Mouse (Mus musculus) left cerebral cortex, postnatal 10 days (tissue): Measurements from ENCODE around the gene Calcrl. TPM values are rescaled to one million over a fixed set of nuclear protein-coding genes. Genes with fewer than 3 reads are reported as not detected.

Source experiments
- DNase-seq, 2 experiments: peaks; one replicate each; pipeline ENCODE4 v3.0.0; 2021 to 2022; ENCODE audit warnings: low spot score in 2 of 2, mixed read lengths in 1 of 2; ENCODE audit errors: extremely low spot score in 1 of 2
- intact Hi-C: fragments of 180-260 bp; cut with DNase I; formaldehyde crosslinking; loops from one replicate; pipeline ENCODE4 v1.15.1; 2025
- total RNA-seq, 2 experiments: library from RNA; stranded (reverse); gene quantifications; 2 replicates each; pipeline ENCODE4 v1.2.3; 2021

The Calcrl gene
- 10 to 100 TPM in 1 of 2 experiments, 1 to 10 TPM in 1; 7.7 to 10.4 TPM for total RNA-seq

DNA sequence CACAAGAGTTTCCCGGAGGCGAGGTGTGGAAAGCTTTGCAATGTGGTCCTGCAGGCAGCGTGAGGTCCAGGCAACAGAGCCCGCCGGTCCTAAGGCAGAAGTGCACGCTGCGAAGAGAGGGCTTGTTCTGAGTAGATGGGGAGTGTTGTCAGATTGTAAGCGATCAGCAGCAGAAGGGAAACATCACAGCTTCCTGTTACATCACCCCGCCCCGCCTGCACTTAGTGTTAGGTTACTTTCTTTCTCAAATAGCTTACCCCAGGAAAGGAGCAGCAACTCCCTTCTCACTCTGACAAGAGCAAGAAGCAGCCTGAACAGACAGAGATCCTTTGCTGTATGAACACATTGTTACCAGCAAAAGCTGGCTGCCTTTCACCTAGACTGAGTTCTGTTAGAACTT lies at the start of gene Calcrl:
Gene Calcrl, minus strand, starts transcription at position 274 of the 400 bp plus-strand sequence.
- intact Hi-C loops = loop anchor here (5.0 kb wide), 1 partner anchor 363 kb away; no protein-coding TSS in a partner anchor

DNA sequence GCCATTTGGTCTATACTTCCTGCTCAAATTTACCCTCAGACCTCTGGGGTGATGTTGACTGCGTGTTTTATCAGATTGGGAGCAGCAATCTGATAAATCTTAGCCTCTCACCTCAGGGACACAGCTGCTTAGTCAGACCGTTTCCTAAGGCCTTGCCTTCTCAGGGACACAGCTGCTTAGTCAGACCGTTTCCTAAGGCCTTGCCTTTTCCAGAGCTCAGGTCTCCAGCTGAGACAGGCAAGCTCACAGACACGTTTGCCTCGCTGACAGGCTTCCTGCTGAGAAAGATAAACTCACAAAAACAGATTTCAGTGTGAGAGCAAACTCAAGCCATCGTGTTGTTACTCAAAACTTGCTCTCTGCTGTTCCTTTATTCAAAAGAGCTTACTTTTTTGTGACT lies 49.4 kb upstream of the Calcrl start:
- intact Hi-C loops = no loop called here

More for the DNA sequence above, at the start of gene Calcrl:
- peak; percentile 31 to 72 for DNase-seq

DNA sequence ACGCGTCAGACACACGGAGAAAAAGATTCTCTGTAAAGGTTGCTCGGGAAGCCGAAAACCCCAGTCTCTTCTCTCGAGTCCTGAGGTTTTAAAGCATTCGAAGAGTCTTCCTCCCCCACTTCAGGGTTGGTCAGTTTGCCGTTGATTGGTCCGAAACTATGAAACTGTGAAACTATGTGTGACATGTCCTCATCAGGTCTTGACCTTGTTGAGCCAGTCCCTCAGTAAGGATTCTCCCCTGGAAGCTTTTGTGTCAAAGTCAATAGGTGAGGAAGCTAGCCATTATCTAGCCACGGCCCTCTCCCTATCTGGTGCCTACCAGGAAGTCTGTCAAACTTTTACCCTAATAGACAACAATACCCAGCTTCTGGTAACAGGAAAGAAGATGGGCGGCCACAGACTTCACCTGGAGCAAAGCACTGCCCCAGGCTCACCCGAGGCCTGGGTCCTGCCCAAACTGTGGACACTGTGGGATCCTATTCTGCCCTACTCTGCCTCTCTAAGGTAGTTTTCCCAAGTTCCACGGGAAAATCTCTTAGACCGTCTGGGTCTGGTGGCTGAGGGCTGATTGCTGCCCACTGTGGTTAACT lies 48.8 kb upstream of the Calcrl start:
- intact Hi-C loops = no loop called here
- no peak for DNase-seq

More for the DNA sequence above, 49.4 kb upstream of the Calcrl start:
- DNase-seq = no peak

DNA sequence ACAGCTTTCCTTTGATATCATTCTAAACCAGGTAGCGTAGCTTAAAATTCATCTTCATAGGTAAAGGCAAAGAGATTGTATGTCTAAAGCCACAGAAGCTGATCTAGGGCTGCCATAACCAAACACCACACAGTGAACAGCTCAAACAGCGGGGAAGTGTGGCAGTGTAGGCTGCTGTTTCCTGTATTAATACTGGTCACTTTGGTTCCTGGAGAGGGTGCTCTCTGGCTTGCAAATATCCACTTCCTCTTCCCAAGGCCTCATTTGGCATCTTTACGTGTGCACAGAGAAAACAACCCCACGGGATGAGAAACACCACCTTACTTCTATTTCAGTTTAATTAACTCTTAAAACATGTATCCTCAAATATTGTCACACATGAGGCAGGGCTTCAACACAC lies 42.2 kb upstream of the Calcrl start:
- intact Hi-C loops = no loop called here

DNA sequence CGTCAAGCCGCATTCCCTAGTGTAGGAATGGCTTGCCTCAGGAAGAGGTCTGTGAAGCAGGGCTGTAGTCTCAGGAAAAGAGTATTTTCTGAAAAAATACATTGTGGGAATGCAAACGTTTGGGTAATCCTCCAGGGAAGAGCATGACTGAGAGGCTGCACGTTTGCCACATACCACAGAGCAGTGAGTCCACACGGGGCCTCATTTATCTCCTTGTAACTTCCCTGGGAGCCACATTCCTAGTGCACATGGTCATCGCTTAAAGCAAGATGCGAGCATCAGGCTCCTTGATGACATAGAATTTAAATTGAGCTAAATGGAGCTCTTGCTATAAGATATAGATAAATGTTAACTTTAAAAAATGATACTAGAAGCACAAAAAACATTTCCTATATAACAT lies 39.7 kb upstream of the Calcrl start:
- intact Hi-C loops = no loop called here
- DNase-seq = no peak

More for the DNA sequence above, 42.2 kb upstream of the Calcrl start:
- no peak for DNase-seq

DNA sequence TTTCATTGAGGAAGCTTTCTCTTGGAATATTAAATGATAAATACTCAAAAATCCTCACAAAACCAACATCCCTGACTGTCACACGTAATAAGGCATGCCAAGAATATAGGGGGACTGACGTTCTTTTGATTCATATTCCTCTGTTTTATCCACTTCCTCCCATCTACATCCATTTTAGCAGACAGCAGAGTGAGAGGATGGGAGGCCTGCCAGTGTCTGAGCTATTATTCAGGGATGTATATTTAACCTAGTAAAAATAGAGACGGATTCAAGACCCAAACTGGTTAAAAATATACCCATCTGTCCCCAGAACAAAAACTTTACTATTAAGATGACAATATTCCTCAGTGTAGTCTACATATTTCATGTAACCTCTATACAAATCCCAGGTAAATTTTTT lies 37.2 kb upstream of the Calcrl start:
- intact Hi-C loops = no loop called here

DNA sequence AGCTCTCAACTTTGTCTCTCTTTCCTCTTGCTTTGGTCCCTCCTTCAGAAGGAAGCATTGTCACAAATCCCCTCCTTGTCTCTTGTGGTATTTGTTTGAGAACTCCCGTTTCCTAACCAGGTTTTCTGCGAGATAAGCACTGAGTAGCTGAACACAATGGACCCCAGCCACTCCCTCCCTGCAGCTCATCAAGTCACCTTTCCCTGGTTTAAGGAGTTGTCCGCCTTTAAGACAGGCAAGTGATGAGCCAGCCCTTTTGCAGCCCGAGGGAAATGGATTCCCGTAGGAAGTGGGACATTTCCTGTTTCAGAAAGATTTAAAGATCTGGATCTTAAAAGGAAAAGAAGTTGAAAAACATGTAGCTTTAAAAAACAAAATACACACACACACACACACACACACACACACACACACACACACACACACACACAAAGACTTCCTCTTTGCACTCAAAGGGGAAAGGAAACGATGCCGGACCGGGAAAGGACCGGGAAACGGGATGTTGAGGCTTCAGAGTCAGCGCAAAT lies 34.5 kb upstream of the Calcrl start:
- intact Hi-C loops = loop anchor here (5.0 to 10.0 kb wide), 2 partner anchors 203 to 345 kb away; no protein-coding TSS in a partner anchor

More for the DNA sequence above, 37.2 kb upstream of the Calcrl start:
- DNase-seq = no peak

DNA sequence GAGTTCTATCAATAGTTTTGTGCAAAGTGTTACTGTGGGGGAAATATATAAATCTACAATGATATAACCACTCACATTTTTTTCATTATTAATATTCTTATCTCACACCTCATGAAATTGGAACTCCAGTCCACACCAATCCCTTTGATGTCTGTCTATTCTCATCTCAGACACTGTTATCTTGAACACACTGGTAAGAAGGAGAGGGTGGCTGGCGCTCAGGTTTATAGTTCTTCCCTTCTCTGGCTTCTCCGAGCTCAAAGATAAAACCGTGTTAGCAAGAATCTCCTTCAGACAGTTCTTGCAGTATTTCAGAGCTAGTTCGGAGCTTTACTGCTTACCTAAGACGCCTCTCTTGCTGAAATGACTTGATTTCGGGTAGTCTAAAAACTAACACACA lies 32.0 kb upstream of the Calcrl start:
- intact Hi-C loops = loop anchor here (5.0 to 10.0 kb wide), 2 partner anchors 205 to 348 kb away; no protein-coding TSS in a partner anchor
- DNase-seq = no peak

More for the DNA sequence above, 34.5 kb upstream of the Calcrl start:
- peak in 1 of 2 experiments; percentile 51 for DNase-seq

DNA sequence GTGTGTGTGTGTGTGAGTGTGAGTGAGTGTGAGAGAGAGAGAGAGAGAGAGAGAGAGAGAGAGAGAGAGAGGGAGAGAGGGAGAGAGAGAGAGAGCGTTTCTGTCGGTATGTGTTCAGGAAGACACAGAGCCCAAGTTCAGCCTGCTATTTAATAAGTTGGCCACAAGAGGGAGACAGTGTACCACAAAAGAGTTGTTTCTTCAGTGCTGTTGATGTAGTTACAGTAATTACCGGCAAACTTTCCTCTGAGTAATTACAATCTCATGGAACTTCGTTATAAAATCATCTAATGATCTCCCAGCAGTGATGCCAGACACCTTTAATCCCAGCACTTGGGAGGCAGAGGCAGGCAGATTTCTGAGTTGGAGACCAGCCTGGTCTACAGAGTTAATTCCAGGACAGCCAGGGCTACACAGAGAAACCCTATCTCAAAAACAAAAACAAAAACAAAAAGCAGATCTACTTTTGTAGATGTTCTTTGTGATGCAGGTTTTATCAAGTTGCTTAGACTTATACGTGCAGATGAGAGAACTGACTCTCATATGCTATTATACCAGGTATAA lies 30.1 kb upstream of the Calcrl start:
- intact Hi-C loops = loop anchor here (5.0 to 10.0 kb wide), 2 partner anchors 207 to 349 kb away; no protein-coding TSS in a partner anchor
- DNase-seq = peak in 1 of 2 experiments; percentile 79

DNA sequence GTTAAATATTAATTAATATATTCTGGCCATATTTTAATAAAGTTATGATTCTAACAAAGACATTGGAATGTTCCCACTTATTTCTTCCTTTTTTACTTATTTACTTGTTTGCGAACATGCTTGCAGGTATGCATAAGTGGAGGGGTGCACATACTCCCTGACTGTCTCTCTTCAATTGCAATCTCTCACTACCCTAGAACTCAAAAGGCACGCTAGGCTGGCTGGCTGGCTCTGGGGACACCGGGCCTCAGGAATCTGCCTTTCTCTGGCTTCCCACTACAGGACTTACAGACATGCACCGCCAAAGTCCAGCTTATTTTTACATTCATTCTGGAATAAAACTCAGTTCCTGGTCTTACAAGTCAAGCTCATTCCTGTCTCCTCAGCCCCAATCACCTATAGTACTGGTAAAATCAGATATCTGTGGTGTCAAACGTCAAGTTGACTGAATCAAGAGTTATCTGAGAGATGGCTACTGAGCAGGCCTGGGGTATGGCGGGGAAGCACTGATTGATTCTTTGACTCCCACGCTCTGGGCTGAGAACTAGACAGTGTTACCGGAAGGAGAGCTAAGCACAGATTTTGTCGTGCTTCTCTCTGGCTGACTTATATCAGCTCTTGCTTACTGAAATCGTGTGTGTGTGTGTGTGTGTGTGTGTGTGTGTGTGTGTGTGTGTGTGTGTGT lies 29.5 kb upstream of the Calcrl start:
- DNase-seq = no peak
- intact Hi-C loops = loop anchor here (5.0 to 10.0 kb wide), 2 partner anchors 208 to 350 kb away; no protein-coding TSS in a partner anchor

DNA sequence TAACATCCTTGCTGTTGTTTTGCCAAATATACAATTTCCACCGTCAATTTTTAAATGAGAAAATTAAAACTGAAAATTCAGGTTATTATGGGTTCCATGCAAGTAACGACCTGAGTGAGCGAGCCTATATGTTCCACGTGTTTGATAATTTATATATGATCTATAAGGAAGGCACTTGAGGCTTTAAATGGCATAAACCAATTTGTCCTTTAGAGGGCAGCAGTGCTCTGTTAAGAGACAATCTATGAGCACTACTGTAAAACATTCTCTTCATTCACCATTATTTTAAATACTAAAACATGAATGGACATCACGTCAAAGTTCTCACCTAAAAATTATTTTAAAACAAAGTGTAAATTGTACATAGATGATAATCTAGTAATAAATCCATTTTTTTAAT lies 28.8 kb upstream of the Calcrl start:
- DNase-seq = peak in 1 of 2 experiments; percentile 54
- intact Hi-C loops = loop anchor here (10.0 kb wide), 1 partner anchor 351 kb away; no protein-coding TSS in a partner anchor

DNA sequence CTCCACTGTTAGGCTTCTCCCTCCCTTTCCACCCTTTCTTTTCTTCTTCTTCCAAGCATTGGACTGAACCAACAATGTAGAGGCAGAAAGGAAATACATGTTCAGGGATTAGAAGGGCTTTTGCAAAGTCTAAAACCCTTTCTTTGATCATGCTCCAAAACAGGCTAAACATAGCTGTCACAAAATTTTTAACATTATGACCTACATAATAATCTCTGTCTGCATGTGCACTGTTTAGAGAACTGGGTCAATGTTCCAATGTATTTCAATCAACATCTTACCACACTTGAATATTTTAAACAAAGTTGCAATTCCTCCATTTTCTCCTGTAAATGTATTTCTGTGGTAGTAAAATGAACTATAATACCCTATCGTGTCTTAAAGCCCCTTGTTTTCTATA lies 20.3 kb upstream of the Calcrl start:
- intact Hi-C loops = no loop called here

DNA sequence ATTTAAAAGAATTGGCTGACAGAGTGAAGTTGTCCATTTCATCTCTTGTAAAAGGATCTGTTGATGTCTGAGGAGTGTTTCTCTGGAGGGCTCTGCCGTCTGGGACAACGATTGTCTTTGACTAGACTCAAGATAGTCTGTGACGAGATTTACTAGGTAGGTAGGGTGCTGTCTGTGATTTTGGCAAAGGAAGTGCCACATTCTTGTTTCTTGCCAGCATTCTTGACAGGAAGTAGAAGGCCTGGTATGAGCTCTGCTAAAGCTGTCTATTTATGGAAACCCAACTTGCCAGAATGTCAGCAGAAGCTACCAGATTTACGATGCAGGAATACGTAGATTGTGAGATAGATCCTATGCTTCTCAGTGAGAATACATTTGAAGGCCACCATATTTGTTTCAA lies 16.7 kb upstream of the Calcrl start:
- intact Hi-C loops = no loop called here
- DNase-seq = no peak

More for the DNA sequence above, 20.3 kb upstream of the Calcrl start:
- DNase-seq = no peak

DNA sequence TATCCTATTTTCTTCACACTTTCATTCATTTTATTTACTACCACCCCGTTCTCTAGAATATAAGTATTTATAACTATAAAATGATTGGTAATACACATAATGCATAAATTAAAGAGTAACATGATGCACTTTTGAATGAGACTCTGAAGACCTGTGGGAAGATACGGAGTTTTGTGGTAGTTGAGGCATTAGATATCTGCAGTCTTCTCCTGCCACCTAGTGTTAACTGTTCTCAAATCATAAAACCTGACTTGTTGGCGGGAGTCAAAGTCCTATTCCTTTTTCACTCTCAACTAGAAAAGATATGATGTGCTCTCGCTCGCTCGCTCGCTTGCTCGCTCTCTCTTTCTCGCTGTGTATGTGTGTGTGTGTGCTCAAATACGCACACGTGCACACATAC lies 4.5 kb upstream of the Calcrl start:
- DNase-seq = peak in 1 of 2 experiments; percentile 52
- intact Hi-C loops = loop anchor here (2.0 to 5.0 kb wide), 2 partner anchors 367 to 393 kb away; no protein-coding TSS in a partner anchor

DNA sequence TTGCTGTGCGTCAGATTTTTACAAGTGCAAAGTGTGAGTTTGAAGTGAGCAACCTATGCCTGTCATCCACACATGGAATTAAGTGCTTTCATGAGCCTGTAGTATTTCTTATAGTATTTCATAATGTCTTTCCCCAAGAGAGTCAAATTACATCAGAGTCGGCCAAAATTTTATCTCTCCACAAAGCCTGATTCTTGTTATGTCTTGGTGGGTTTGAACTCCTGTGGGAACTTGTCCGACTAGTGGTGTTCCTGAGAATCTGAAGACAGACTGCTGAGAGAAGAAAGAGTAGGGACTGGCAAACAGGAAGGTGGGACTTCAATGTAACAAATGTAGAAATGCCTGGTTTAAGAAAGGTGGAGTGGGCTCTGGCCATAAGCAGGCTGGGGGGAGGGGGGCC lies 3.6 kb upstream of the Calcrl start:
- DNase-seq = no peak
- intact Hi-C loops = loop anchor here (2.0 to 5.0 kb wide), 2 partner anchors 367 to 392 kb away; no protein-coding TSS in a partner anchor

DNA sequence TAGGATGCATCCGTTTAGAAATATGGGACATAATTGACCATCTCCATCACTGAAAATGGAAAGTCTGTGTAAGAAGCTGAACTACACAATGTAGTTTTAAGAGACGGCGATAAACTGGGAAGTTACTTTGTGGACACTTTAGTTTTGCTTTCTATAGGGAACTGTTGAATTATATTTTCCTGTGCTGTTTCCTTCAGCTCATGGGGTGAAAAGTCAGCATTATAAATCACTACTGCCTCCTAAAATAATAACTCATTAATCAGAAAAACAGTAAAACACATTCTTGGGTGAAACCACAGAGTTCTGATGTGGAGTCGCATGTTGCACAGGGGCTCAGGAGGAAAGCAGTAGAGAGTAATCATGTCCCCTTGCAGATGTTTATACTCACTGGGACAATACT lies 1.3 kb upstream of the Calcrl start:
- no peak for DNase-seq
- intact Hi-C loops = loop anchor here (5.0 kb wide), 1 partner anchor 364 kb away; no protein-coding TSS in a partner anchor

DNA sequence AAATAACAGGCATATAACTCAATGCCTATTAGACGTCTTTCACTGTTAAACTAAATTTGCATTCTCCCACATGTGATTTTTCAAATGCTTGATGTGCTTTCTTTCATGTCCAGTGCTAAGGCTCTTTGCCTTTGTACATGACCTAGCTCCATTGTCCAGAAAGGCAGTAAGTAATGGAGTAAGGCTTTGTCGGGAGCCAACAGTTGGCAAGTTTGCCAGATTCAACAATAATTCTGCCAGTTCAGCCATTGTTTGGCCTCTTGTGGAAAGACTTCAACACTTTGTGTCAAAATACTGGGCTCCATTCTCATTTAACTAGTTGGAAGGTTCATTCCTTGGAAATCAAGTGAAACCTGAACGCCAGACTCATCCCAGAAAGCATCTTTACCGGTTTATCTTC lies 8.7 kb downstream of the Calcrl start:
- DNase-seq = no peak
- intact Hi-C loops = no loop called here

DNA sequence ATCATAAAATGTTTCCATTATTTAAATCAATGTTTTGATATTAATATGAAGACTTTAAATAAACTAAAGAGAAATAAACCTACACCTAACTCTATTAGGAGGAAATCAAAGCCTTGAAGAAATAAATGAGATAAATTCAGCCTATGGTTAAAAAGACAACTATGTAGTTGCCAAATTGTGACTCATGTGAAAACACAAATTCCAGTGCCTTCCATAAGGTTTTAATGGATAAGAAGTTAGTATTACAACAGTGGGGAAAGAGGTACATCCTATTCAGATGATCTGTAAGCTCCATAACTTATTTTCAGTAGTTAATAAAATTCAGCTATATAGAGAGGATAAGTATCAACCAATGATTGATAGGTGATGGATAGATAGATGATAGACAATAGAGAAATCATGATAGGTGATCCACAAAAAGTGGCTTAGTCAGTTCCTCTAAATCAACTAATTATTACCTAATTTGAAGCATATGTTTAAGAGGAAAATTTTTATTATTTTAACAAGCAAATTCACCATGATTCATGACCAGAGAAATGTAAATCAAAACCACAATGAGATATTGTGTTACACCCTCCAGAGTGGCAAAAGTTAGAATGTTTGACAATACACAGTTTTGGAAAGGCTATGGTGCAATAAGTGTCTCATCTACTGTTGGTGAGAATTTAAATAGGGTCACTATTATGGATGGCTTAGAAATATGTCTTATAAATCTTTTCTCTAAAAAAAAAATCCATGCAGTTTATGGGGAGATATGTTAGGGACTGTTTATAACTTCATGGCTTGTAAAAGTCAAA lies 15.2 kb downstream of the Calcrl start:
- intact Hi-C loops = no loop called here

More for the DNA sequence above, 15.2 kb downstream of the Calcrl start:
- no peak for DNase-seq
